Mouse (Mus musculus) embryonic facial prominence, embryonic 10.5 days (tissue): Measurements from ENCODE around the gene Fam57a. TPM values are rescaled to one million over a fixed set of nuclear protein-coding genes. Genes with fewer than 3 reads are reported as not detected.

Experiments used
- DNase-seq: peaks from one replicate; pipeline ENCODE4 v3.0.0-alpha.2; 2017; ENCODE audit warnings: low spot score
- H3K27ac ChIP-seq: fragments of 300-500 bp; sonication (generic); replicated peaks from 2 replicates; pipeline ENCODE4 v1.5.1; 2016; ENCODE audit warnings: mild to moderate bottlenecking
- H3K27me3 ChIP-seq: fragments of 300-500 bp; sonication (generic); replicated peaks from 2 replicates; pipeline ENCODE4 v1.6.1; 2016; ENCODE audit warnings: low read depth, mild to moderate bottlenecking; ENCODE audit not compliant: poor library complexity, severe bottlenecking
- H3K36me3 ChIP-seq: fragments of 300-500 bp; sonication (generic); replicated peaks from 2 replicates; pipeline ENCODE4 v1.6.1; 2016; ENCODE audit warnings: mild to moderate bottlenecking, moderate library complexity
- H3K4me1 ChIP-seq: fragments of 300-500 bp; sonication (generic); 2 replicates; pipeline ENCODE4 v1.6.1; 2016
- H3K4me3 ChIP-seq: fragments of 300-500 bp; sonication (generic); 2 replicates; pipeline ENCODE4 v1.5.1; 2016; ENCODE audit warnings: mild to moderate bottlenecking, moderate library complexity
- H3K9me3 ChIP-seq: fragments of 300-500 bp; sonication (generic); 2 replicates; pipeline ENCODE4 v1.6.1; 2016; ENCODE audit warnings: mild to moderate bottlenecking
- WGBS: fragments of 180-500 bp; shearing (Covaris S2); methylation state at CpG from one replicate; pipeline ENCODE4 v1.1.7; 2016; 5-methylcytosine and 5-hydroxymethylcytosine counted together
- polyA plus RNA-seq: library from polyadenylated mRNA; unstranded; fragments of >200 nt; fragmentation: Nextera tagmentation; extraction: Ambion mirVana; gene quantifications from 2 replicates; pipeline ENCODE4 v1.2.1, GENCODE M21; 2016

Gene Fam57a
- polyA plus RNA-seq, 1 experiment from 2014 or later, result 35.1 TPM

DNA sequence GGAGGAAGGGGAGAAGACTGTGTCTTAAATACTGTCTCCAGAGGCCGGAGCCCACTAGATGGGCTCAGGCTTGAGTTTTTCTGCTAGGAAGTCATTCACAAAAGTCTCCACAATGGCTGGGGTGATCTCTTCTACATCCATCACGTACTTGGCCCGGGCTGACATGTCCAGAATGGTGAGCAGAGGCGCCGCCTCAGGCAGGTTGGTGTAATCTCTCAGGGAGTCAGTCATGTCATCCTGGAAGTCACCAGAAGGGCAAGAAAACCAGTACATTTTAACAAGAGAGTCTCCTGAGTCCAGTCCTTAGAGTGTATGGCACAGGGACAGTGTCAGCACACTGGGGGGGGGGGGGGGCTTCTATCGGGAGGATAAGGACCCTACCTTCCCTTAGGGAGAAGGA is 79.0 kb downstream of the Fam57a start:
- DNase-seq, result no peak
- Histone ChIP-seq H3K36me3 (peaks cover 36% of the 10 kb centered on the region), H3K4me1 (peaks cover 93% of the 10 kb centered on the region), H3K27me3 (peaks cover 2% of the 10 kb centered on the region; the same call in 1 of the 2 replicates), H3K4me3 (no peak overlapping the region), H3K9me3 (no peaks in the 10 kb centered on the region), H3K27ac (no peak overlapping the region)
- 82% methylated on average over 6 of the region's 6 CpGs for WGBS

DNA sequence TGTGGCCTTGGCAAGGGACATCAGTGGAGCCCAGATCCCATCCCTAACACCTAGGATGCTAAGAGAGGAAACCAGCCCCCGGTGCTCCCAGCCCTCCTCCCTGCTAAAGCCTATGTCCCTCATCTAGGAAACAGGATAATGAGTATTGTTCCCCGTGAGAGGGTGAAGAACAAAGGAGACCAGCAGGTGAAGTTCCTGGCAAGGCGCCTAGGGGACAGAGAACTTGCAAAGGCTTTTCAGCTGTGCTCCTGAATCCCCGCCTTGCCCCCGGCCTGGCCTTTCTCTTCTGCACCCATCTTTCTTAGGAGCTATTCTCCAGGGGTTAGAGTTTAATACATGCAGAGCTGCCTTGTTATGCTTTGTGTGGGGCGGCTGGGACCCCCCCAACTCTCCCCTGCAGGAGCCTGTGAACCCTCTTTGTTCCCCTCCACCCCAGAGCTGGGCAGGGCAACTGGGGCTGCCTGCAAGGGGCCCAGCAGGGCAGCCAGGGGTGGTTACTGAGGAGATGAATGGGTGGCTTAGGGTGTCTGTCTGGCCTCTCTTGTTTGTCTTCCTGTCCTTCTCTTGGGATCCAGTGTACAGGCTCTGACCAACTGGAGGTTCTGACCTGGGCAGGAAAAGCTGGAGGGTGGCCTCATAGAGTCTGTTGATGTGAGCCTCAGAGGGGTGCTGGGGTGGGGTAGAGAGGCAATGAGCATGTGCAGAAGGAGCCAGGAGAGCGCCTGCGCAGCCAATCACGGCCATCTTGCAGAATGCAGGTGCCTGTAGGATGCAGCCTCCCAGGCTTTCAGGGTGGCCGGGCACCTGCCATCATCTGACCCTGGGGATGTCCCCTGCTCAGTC is 81.0 kb downstream of the Fam57a start:
- Histone ChIP-seq H3K4me1 (peaks cover 93% of the 10 kb centered on the region), H3K36me3 (peaks cover 45% of the 10 kb centered on the region), H3K27ac (peak overlapping the region; percentile 58), H3K9me3 (no peaks in the 10 kb centered on the region), H3K27me3 (peaks cover 3% of the 10 kb centered on the region; the same call in 1 of the 2 replicates), H3K4me3 (no peak overlapping the region)
- no peak for DNase-seq
- WGBS, result 56% methylated on average over 10 of the region's 10 CpGs

DNA sequence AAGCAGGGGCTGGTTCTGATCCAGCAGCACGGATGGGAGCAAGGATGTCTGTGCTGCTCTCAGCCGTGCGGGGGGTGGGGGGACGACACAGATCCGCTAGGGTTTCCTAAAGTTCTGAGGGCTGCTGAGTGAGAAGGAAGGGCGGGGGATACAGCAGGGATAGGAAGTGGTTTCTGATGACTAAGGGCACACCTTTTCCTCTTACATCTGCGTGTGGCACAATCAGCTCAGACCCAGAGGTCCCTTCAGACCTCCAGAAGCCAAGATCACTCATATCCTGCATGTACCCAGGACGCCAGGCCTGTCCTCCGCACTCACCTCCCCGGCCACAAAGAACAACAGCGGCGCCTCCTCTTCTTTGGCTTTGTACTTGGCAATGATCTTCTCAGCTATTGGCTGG is 81.8 kb downstream of the Fam57a start:
- Histone ChIP-seq H3K4me3 (no peak overlapping the region), H3K9me3 (no peaks in the 10 kb centered on the region), H3K36me3 (peaks cover 45% of the 10 kb centered on the region), H3K4me1 (peaks cover 91% of the 10 kb centered on the region), H3K27ac (peak overlapping the region; percentile 58; the same call in 1 of the 2 replicates), H3K27me3 (peaks cover 3% of the 10 kb centered on the region)
- no peak for DNase-seq
- WGBS, result 75% methylated on average over 12 of the region's 12 CpGs

DNA sequence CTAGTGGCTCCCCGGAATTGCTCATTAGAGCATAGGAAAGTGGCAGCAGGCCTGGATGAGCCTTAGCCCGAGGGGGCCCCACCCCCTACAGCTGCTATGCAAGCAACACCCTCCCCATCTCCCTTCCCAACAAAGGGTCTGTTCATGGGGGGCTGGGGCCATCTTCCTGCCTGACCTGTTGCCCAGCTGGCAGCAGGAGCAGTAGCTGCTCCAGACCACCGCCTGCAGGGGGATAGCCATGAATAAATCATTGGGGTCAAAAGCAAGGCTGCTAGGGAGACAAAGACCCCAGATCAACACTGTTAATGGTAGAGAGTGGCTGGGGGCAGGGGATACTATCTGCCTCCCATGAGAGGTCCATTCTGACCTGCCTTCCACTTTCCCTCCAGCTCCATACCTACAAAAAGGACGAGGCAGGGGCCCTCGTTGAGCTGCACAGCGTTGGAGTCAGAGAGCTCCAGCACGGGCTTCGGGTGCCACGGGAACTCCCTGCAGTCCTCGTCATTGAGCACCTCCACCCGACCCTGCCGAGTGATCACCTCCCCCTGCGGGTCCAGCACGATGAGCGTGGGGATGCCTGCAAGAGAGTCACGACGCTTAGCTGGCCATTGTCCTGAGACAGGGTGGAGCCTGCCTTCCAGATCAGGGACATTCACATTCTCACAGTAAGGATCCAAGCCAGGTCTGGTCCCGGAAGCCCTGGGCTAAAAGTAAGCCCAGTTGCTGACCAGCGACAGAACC is 83.3 kb downstream of the Fam57a start:
- H3K9me3 ChIP-seq, result no peaks in the 10 kb centered on the region
- H3K4me3 ChIP-seq, result peak overlapping the region; percentile 24; the same call in 1 of the 2 replicates
- WGBS, result 9% methylated on average over 19 of the region's 19 CpGs
- DNase-seq, result peak; percentile 62
- peak overlapping the region; percentile 81 for H3K27ac ChIP-seq
- peaks cover 3% of the 10 kb centered on the region for H3K27me3 ChIP-seq
- H3K36me3 ChIP-seq, result peaks cover 40% of the 10 kb centered on the region
- H3K4me1 ChIP-seq, result peaks cover 92% of the 10 kb centered on the region

Other genes starting within 250 kb of the Fam57a start
- gene Rph3al, start 241.2 kb upstream of the Fam57a start, polyA plus RNA-seq, result 2.2 and 3.5 TPM in 2 replicates
- gene 1700016K19Rik, start 179.8 kb upstream of the Fam57a start, polyA plus RNA-seq, result 0.65 and 0.99 TPM in 2 replicates
- gene Rflnb, start 151.9 kb upstream of the Fam57a start, polyA plus RNA-seq, result 24.6 and 29.7 TPM in 2 replicates
- gene Vps53, start within 50 bp of the Fam57a start, polyA plus RNA-seq, result 37.5 and 39.8 TPM in 2 replicates
- 0.75 and 0.83 TPM in 2 replicates for gene Dbil5, start 37.9 kb downstream of the Fam57a start, polyA plus RNA-seq
- 53.9 and 58.9 TPM in 2 replicates for gene Gemin4, start 38.0 kb downstream of the Fam57a start, polyA plus RNA-seq
- 26.1 and 28.8 TPM in 2 replicates for gene Mrm3, start 64.0 kb downstream of the Fam57a start, polyA plus RNA-seq
- gene Glod4, start 64.1 kb downstream of the Fam57a start, polyA plus RNA-seq, result 136 and 142 TPM in 2 replicates
- 41.1 and 42.0 TPM in 2 replicates for gene Nxn, start 219.5 kb downstream of the Fam57a start, polyA plus RNA-seq
- gene Timm22, start 227.3 kb downstream of the Fam57a start, polyA plus RNA-seq, result 135 and 144 TPM in 2 replicates